Mouse (Mus musculus) left cerebral cortex, postnatal 4 days (tissue): Measurements from ENCODE around the gene Ube2e3. TPM values are rescaled to one million over a fixed set of nuclear protein-coding genes. Genes with fewer than 3 reads are reported as not detected.
A peak's percentile ranks its signal among the peaks of the same experiment; 100 is the strongest.

Experiments used
- DNase-seq: peaks from one replicate; pipeline ENCODE4 v3.0.0-alpha.2; 2022
- intact Hi-C: fragments of 180-260 bp; cut with DNase I; formaldehyde crosslinking; loops from one replicate; pipeline ENCODE4 v1.15.1; 2025
- total RNA-seq, 2 experiments: library from RNA; stranded (reverse); gene quantifications; 2 replicates each; pipeline ENCODE4 v1.2.3; 2021

The Ube2e3 gene
- total RNA-seq, 2 experiments from 2014 or later: 206 to 219 TPM

DNA sequence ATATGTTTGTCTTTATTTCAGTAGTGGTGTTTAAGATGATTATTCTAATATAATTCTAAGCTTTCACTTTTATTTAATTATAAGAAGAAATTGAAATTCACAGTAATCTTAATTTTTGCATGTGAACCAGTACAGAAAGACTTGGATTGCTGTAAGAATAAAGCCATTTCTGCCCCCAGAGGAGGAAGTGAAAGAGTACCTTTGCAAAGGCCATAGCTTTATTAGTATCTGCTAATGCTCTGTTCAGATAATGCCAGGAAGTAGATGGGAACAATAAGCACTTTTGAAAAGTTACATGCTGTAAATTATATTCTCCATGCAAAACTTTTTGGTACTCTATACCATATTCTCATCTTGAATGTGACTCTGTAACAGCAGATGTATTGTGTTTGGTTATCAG, 8.1 kb downstream of the Ube2e3 start:
- no peak for DNase-seq
- intact Hi-C loops: no loop called here

GRCm38 (mm10) chr2:78882068-78882467, 14.1 kb downstream of the Ube2e3 start:
- intact Hi-C loops: no loop called here
- DNase-seq: no peak

DNA sequence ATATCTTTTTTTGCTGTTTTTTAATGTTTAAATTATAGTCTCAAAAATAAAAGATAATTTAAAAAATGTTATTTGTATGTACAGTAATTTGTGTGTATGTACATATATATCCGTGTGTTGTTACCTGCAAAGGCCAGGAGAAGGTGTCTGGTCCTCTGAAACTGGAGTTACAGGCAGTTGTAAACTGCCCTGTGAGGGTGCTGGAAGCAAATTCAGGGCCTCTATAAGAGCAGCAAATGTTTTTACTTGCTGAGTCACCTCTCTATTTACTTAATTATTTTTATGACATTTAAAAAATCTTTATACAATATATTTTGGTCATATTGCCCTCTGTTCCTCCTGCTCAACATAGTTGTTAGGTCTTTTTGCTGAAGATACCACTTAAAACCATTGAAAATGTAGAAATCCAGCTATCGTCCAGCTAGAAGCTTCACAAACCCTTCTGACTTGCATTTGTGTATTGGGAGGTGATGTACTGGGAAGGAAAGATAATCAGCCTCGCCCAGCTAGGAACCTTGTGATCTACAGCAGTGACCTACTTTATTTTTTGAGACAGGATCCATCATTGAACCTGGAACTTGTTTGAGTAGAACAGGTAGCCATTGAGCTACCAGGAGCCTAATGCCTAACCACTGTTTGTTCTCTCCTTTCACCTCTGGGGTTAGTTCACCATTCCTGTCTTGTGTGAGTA, 15.0 kb downstream of the Ube2e3 start:
- DNase-seq: no peak
- intact Hi-C loops: no loop called here

DNA sequence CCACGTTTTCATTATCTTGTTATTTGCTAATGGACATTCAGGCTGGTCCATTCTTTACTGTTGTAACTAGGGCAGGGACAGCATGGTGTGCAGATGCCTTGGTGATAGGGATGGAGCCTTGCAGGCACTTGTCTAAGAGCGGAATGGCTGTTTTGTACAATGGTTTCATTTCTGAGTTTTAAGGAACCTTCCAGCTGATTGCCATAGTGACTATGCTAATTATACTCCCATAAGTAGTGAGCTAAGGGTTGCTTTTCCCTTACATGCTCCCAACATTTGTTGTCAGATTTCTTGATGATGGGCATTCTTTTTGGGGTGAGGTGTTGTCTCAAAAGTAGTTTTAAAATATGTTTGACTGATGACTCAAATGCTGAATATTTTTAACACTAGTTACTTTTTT, 18.5 kb downstream of the Ube2e3 start:
- intact Hi-C loops: no loop called here
- no peak for DNase-seq

- DNase-seq: no peak
- intact Hi-C loops: no loop called here
Measured at GRCm38 (mm10) chr2:78888190-78888589, 20.3 kb downstream of the Ube2e3 start.

DNA sequence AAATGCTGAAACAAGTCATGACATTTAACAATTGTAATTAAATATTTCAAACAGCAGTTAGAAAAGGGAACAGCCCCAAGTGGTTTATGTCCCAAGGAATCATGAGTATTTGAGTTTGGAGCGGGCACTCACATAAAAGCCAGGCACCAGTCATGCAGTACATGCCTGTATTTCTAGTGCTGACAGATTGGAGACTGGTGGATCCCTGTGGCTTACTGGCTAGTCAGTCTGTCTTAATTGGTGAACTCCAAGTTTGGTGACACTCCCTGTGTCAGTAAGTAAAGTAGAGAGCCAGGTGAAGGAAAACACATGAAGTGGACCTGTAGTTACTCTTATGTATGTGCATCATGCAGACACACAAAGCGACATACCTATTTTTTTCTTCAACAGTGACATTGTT, 27.3 kb downstream of the Ube2e3 start:
- intact Hi-C loops: no loop called here
- DNase-seq: no peak

GRCm38 (mm10) chr2:78905916-78906315, 38.0 kb downstream of the Ube2e3 start:
- DNase-seq: no peak
- intact Hi-C loops: no loop called here

- intact Hi-C loops: no loop called here
- DNase-seq: no peak
Measured at GRCm38 (mm10) chr2:78911516-78911915, 43.6 kb downstream of the Ube2e3 start.

GRCm38 (mm10) chr2:78914861-78915260, 46.9 kb downstream of the Ube2e3 start:
- DNase-seq: no peak
- intact Hi-C loops: no loop called here

DNA sequence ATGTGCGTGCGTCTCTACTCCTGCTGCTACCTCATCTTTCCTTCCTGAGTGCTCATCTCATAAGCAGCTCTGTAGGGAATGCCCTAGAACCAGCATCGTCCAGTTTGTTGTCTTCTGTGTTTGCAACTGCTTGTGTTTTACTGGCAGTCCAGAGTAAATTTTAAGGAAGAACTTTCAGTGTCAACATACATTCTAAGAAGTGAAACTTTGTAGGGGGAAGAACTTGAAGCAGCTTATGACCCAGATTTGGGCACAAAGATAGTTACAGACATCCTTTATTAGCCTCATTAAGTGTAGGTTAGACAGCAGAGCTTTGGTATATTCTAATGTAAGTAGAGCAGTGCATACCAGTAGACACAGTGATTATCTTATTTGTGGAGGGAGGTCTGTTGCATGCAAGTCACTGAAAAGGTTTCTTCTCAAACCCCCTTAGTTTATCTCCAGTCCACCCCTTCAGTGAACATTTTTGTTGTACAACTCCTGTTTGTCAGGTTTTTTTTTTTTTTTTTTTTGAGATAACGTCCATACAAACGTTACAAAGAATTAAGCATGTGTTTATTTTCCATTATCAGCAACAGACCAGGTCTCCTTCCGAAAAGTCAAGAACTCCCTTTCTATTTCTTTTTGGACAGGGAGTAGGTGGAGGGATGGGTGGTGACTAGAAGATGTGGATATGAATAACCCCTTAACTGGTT, 55.2 kb downstream of the Ube2e3 start:
- no peak for DNase-seq
- intact Hi-C loops: no loop called here

DNA sequence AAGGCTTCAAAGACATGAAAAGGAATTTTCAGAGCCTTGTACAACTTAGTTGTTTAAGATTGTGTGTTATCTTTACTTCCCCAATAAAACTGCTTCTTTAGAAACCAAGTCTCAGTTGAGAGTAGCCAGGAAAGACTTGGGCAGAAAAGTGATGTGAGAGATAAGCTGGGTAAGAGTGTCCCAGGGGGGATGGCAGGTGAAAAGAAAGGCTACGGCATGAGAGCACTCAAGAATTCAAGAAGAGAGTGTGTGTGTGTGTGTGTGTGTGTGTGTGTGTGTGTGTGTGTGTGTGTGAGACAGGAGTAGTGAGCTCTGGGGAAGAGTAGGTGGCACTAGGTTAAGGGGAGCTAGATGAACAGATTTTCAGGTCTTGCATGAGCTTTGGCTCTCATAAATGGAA, 57.9 kb downstream of the Ube2e3 start:
- no peak for DNase-seq
- intact Hi-C loops: no loop called here

GRCm38 (mm10) chr2:78927625-78928024, 59.7 kb downstream of the Ube2e3 start:
- intact Hi-C loops: no loop called here
- DNase-seq: no peak

GRCm38 (mm10) chr2:78928080-78928479, 60.2 kb downstream of the Ube2e3 start:
- DNase-seq: no peak
- intact Hi-C loops: no loop called here

DNA sequence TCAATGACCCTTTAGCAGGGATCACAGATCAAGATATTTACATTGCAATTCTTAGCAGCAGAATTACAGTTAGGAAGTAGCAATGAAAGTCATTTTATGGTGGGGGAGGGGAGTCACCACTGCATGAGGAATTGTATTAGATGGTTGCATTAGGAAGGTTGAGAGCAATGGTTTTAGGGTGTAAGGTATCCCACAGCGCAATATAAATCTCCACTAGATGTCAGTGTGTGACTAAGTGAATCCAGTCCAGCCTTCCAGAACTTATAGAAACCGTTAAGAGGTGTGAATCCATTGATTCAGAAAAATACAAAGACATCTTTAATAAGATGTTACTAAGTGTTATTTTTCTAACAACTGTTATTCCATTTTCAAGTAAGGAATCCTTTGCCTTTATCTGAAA, 63.4 kb downstream of the Ube2e3 start:
- no peak for DNase-seq
- intact Hi-C loops: loop anchor here (10.0 kb wide), 1 partner anchor 843 kb away; no protein-coding TSS in a partner anchor

- intact Hi-C loops: loop anchor here (10.0 kb wide), 1 partner anchor 915 kb away; no protein-coding TSS in a partner anchor
- DNase-seq: no peak
Measured at GRCm38 (mm10) chr2:78959451-78959850, 91.5 kb downstream of the Ube2e3 start.

DNA sequence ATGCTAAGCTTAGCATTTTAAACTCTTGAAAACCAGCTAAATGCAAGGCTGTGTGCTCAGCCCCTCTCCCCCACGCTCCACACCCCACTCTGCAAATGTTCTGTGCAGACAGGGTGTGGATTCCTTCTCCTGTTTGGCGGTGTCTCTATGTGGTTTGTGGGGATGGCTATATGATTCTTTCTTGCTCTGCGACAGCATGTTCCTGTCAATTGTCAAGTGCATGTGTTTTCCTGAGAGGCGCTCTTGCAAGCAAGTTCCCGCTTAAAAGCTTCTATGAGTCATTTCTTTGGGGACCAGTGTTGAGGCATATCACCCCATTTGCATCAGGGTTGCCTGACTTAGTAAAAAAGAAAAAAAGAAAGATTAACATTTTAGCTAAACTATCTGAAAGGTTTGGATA, 92.4 kb downstream of the Ube2e3 start:
- no peak for DNase-seq
- intact Hi-C loops: loop anchor here (2.0 to 5.0 kb wide), 2 partner anchors 307 to 539 kb away; no protein-coding TSS in a partner anchor

DNA sequence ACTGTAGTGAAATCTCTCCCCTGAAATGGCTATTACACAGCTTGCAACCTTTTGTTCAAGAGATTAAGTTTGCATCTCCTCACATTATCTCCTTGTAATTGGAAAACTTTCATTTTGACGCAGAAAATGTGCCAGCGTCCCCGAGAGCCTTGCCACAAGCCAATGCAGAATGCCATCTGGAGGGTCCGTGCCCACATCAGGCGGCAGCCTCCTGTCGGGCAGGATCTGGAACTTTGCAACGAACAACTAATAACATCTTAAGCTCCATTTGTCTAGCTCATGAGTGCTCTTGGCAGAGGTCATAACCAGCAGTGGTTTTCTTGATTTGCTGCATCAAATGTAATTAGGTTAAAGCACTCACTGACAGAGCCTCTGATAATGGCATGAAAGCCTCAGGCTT, 93.1 kb downstream of the Ube2e3 start:
- intact Hi-C loops: loop anchor here (2.0 to 5.0 kb wide), 2 partner anchors 306 to 538 kb away; no protein-coding TSS in a partner anchor
- peak; percentile 61 for DNase-seq

DNA sequence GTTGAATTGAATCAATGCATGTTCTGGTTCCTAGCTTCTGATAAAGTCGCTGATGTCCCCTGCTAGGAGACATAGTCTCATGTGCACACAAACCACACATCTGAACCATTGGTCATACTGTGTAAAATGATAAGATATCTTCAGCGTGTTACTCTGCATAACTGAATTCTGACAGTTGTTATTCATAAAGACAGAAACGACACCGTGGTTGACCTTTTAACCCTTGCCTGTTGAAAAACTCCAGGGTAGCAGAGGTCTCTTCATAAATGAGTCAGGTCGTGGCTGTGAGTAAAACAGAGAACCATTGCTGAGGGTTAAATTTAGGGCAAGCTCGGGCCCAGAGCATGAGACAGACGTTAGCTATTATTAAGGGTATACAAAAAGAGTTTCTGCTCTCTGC, 93.7 kb downstream of the Ube2e3 start:
- intact Hi-C loops: loop anchor here (2.0 to 5.0 kb wide), 2 partner anchors 306 to 537 kb away; no protein-coding TSS in a partner anchor
- no peak for DNase-seq

DNA sequence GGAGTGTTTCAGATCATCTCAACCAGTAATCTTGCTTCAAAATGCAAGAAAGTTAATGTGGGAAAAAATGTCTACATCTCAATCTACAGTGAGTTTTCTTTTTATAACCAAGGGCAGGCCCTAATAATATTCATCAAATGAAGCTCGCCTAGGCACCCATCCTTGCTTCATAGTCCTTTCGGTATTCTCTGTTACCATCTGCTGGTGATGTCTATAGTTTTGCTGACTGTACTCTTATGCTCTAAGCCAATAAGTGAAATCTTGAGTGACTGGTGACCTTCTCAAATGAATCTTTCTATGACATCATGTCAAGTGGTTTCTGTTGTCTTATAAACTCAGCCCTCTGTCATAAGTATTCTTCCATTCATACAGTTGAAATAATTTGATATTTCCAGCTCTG, 97.1 kb downstream of the Ube2e3 start:
- intact Hi-C loops: loop anchor here (5.0 kb wide), 1 partner anchor 302 kb away; no protein-coding TSS in a partner anchor

GRCm38 (mm10) chr2:78965396-78965795, 97.5 kb downstream of the Ube2e3 start:
- DNase-seq: no peak
- intact Hi-C loops: no loop called here

More for the DNA sequence above, 97.1 kb downstream of the Ube2e3 start:
- DNase-seq: no peak

GRCm38 (mm10) chr2:78970088-78970487, 102.2 kb downstream of the Ube2e3 start:
- intact Hi-C loops: no loop called here

More at GRCm38 (mm10) chr2:78970088-78970487, 102.2 kb downstream of the Ube2e3 start:
- DNase-seq: peak; percentile 70
